Mouse (Mus musculus) intestine, postnatal 0 days (tissue): ENCODE data around the gene Erv3. TPM values are rescaled to one million over a fixed set of nuclear protein-coding genes. Genes with fewer than 3 reads are reported as not detected.

Experiments
- ATAC-seq: fragments of 200-750 bp; cut with Nextera tagmentation; 2 replicates; pipeline ENCODE4 v1.8.0; 2017; ENCODE audit warnings: mild to moderate bottlenecking, moderate TSS enrichment, moderate library complexity
- H3K27ac ChIP-seq: fragments of 300-500 bp; sonication (generic); 2 replicates; pipeline ENCODE4 v1.5.1; 2014; ENCODE audit warnings: mild to moderate bottlenecking, low read depth, low read length, moderate library complexity
- H3K27me3 ChIP-seq: fragments of 300-500 bp; sonication (generic); replicated peaks from 2 replicates; pipeline ENCODE4 v1.6.1; 2014; ENCODE audit warnings: low read length, mixed read lengths; ENCODE audit not compliant: control insufficient read depth, insufficient read depth
- H3K36me3 ChIP-seq: fragments of 300-500 bp; sonication (generic); 2 replicates; pipeline ENCODE4 v1.6.1; 2014; ENCODE audit warnings: mild to moderate bottlenecking, moderate library complexity; ENCODE audit not compliant: control insufficient read depth, insufficient read depth
- H3K4me1 ChIP-seq: fragments of 300-500 bp; sonication (generic); replicated peaks from 2 replicates; pipeline ENCODE4 v1.6.1; 2014; ENCODE audit warnings: antibody characterized with exemption, low read length, mixed read lengths; ENCODE audit not compliant: control insufficient read depth, insufficient read depth
- H3K4me2 ChIP-seq: fragments of 300-500 bp; sonication (generic); replicated peaks from 2 replicates; pipeline ENCODE4 v1.6.1; 2014; ENCODE audit warnings: low read depth, mild to moderate bottlenecking, moderate library complexity
- H3K4me3 ChIP-seq: fragments of 300-500 bp; sonication (generic); 2 replicates; pipeline ENCODE4 v1.5.1; 2014; ENCODE audit warnings: low read depth, low read length
- H3K9ac ChIP-seq: fragments of 300-500 bp; sonication (generic); 2 replicates; pipeline ENCODE4 v1.6.1; 2014; ENCODE audit warnings: mild to moderate bottlenecking, low read depth, low read length
- H3K9me3 ChIP-seq: fragments of 300-500 bp; sonication (generic); 2 replicates; pipeline ENCODE4 v1.6.1; 2016; ENCODE audit warnings: mixed run types; ENCODE audit not compliant: control insufficient read depth
- CTCF ChIP-seq: sonication (generic); IDR thresholded peaks from 2 replicates; pipeline ENCODE4 v1.5.1; 2016; ENCODE audit warnings: low read depth, mild to moderate bottlenecking, control low read depth, antibody characterized with exemption, moderate library complexity
- WGBS: fragments of 180-500 bp; shearing (Covaris S2); extraction: QIAGEN DNeasy Blood & Tissue Kit; methylation state at CpG from one replicate; pipeline ENCODE4 v1.1.7; 2014; 5-methylcytosine and 5-hydroxymethylcytosine counted together
- polyA plus RNA-seq: library from polyadenylated mRNA; unstranded; fragments of >200 nt; fragmentation: Nextera tagmentation; extraction: Ambion mirVana; gene quantifications from 2 replicates; pipeline ENCODE4 v1.2.1, GENCODE M21; 2015

Erv3 gene
- polyA plus RNA-seq, 1 experiment from 2014 or later, result not detected

GRCm38 (mm10) chr2:131892534-131892933 lies 33.0 kb upstream of the Erv3 start:
- no peak for TF ChIP-seq CTCF
- Histone ChIP-seq H3K27me3 (no peaks in the 10 kb centered on the region), H3K4me3 (no peak overlapping the region), H3K36me3 (no peaks in the 10 kb centered on the region), H3K9ac (no peak overlapping the region), H3K4me1 (no peaks in the 10 kb centered on the region), H3K9me3 (no peaks in the 10 kb centered on the region), H3K4me2 (no peak overlapping the region), H3K27ac (no peak overlapping the region)
- WGBS, result 40% methylated on average over 5 of the region's 5 CpGs
- no peak for ATAC-seq

DNA sequence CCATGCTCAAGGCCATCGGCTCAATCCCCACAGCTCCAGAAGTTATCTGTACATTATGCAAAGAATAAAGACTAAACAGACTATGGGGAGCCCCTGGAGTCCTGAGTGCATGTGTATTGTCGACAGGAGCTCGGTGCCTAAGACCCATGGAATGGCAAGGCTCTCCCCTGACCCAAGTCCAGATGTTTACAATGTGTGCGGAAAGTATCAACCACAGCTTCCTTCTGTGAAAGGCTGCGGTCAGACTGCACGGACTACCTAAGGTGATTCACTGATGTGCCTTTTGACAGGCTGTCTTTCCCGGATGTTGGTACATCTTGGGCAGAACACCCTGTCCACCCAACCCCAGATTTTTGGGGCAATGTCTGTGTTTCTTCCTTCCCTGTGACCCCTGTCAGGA lies 28.7 kb upstream of the Erv3 start:
- H3K27ac ChIP-seq, result no peak overlapping the region
- TF ChIP-seq CTCF, result no peak
- no peak for ATAC-seq
- H3K9ac ChIP-seq, result no peak overlapping the region
- no peaks in the 10 kb centered on the region for H3K4me1 ChIP-seq
- no peak overlapping the region for H3K4me2 ChIP-seq
- H3K36me3 ChIP-seq, result no peaks in the 10 kb centered on the region
- no peaks in the 10 kb centered on the region for H3K9me3 ChIP-seq
- H3K27me3 ChIP-seq, result 0 out of 2 replicates have a peak, but pooled peaks cover 4% of the 10 kb centered on the region
- 60% methylated on average over 7 of the region's 7 CpGs for WGBS
- no peak overlapping the region for H3K4me3 ChIP-seq

DNA sequence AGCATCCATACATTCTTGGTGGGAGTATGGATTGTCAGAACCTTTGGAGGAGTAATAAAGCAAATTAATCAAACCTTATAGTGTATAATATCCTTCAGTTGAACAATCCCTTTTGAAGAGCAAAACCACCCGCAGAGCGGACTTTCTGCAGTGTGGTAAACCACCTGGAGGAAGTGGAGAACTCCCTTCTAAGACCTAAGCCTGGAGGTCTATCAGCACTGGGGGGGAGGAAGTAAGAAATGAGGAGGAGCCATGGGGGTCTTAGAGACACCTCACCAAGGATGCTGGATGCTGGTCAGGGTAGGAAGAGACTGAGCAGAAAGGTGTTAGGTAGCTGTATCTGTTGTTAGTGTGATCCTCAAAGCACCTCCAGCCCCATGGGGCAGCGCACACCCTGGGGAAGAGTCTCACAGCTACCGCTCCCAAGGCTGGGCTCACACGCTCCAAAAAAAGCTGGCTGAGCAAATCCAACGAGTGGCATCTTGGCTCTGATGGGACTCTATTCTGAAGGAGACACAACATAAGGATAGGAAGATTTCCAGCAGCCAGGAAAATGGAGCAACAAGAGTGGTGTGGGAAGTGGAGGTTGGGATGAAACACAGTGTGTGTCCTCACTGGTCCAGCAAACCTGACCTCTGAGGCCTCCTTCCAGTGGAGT lies 27.1 kb upstream of the Erv3 start:
- no peaks in the 10 kb centered on the region for H3K36me3 ChIP-seq
- H3K4me3 ChIP-seq, result no peak overlapping the region
- 0 out of 2 replicates have a peak, but pooled peaks cover 4% of the 10 kb centered on the region for H3K27me3 ChIP-seq
- TF ChIP-seq CTCF, result no peak
- ATAC-seq, result no peak
- no peak overlapping the region for H3K9ac ChIP-seq
- no peaks in the 10 kb centered on the region for H3K4me1 ChIP-seq
- no peak overlapping the region for H3K4me2 ChIP-seq
- WGBS, result 82% methylated on average over 6 of the region's 6 CpGs
- H3K9me3 ChIP-seq, result no peaks in the 10 kb centered on the region
- H3K27ac ChIP-seq, result no peak overlapping the region

DNA sequence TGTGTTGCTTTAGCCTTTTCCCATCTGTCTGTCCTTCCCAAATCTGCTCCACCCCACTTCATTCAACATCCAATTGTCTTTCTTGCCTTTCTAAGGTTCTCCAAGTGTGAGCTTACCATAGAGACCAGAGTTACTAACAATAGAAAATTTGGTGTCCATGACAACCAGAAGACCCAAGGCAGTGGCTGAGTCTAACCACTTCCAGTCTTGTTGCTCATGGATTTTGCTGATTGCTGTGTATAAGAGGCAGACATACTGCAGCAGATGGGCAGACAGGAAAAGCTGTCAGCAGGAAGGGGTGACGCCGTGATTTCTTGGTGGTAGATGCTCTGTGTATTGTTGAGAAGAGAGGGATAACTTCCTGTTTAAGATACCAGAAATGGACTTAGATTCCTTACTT lies 23.6 kb upstream of the Erv3 start:
- no peaks in the 10 kb centered on the region for H3K36me3 ChIP-seq
- H3K27ac ChIP-seq, result no peak overlapping the region
- no peak for ATAC-seq
- H3K9ac ChIP-seq, result no peak overlapping the region
- 0 out of 2 replicates have a peak, but pooled peaks cover 4% of the 10 kb centered on the region for H3K27me3 ChIP-seq
- H3K9me3 ChIP-seq, result no peaks in the 10 kb centered on the region
- no peak overlapping the region for H3K4me3 ChIP-seq
- no peak for TF ChIP-seq CTCF
- H3K4me2 ChIP-seq, result no peak overlapping the region
- 63% methylated on average over 2 of the region's 2 CpGs for WGBS
- H3K4me1 ChIP-seq, result no peaks in the 10 kb centered on the region

DNA sequence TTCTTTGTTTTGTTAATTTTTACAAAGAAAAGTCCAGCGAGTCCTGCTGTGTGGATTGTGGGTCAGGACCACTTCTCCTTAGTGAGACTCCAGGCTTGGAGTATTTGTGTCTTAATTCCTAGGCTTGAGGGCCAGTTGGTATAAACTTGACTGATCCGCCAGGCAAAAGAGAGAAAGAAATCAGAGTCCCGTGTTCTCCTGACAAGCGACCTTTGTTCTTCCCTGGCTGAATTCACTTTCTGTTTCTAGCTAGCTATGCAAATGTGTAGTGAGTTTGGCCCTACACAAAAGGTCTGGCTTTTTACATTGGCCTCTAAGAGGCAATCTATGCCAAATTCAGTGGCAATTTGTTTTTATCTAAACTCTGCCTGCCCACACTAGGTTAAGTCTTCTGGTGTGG lies 22.2 kb upstream of the Erv3 start:
- WGBS, result 48% methylated on average over 4 of the region's 4 CpGs
- 0 out of 2 replicates have a peak, but pooled peaks have one; percentile 33 for ATAC-seq
- TF ChIP-seq CTCF, result no peak

DNA sequence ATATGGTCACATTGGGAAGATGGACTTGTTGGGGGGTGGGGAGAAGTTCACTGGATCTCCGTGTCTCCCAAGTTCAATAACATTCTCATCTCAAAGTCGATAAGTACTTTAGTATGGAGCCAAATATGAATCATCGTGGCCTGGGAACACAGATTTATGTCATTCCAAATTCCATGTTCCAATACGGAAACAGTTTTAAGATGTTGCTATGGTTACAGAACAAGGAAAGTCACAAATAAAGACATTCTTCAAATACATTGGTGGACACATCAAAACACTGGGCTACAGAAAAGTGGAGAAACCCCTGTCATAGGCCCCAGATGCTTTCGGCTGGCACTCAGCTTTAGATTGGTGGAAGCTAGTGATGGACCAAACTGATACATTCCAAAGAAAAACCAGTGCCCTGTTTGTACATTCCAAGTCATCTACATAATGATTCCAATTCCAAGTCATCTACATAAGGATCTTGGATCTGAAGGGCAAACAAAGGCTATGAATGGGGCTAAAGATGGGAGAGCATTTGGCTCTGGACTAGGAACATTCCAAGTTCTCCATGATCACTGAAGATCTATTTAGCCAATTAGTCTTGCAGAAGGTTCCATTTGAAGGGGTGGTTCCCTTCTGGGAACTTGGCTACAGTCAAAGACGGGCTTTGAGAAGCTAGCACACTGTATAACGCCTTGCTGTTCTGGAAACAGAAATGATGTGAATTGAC lies 17.2 kb upstream of the Erv3 start:
- no peak for TF ChIP-seq CTCF
- Histone ChIP-seq H3K4me1 (no peaks in the 10 kb centered on the region), H3K9ac (no peak overlapping the region), H3K36me3 (no peaks in the 10 kb centered on the region), H3K27ac (no peak overlapping the region), H3K9me3 (no peaks in the 10 kb centered on the region), H3K4me3 (no peak overlapping the region), H3K4me2 (no peak overlapping the region), H3K27me3 (no peaks in the 10 kb centered on the region)
- ATAC-seq, result no peak
- 80% methylated on average over 7 of the region's 7 CpGs for WGBS

More for the DNA sequence above, 22.2 kb upstream of the Erv3 start:
- Histone ChIP-seq H3K9ac (no peak overlapping the region), H3K27ac (no peak overlapping the region), H3K4me2 (peak overlapping the region; percentile 13; the same call in 1 of the 2 replicates), H3K4me1 (no peaks in the 10 kb centered on the region), H3K4me3 (no peak overlapping the region), H3K27me3 (0 out of 2 replicates have a peak, but pooled peaks cover 4% of the 10 kb centered on the region), H3K36me3 (no peaks in the 10 kb centered on the region), H3K9me3 (no peaks in the 10 kb centered on the region)
